18 mouse cellular contexts compared by ENCODE assay signal in genomic region chr3:74138246-74138645, GRCm38 (mm10).
DNase-seq lines count a peak whose midpoint lies in the region; ATAC-seq lines count a peak whose summit lies in the region.
"Had no signal": no experiment of that assay in that cellular context is flagged by ENCODE, and none has a peak within 500 bp of the region (broad histone marks: within the 10 kb centered on the region; RNA-seq: fewer than 3 reads in every experiment).

No protein-coding gene starts in this region.

- DNase-seq in cerebellum, adult 11-12 months, result no peak
- peak; percentile 61 to 70 for DNase-seq in cerebellum, postnatal 14 days
- no peak for DNase-seq in cerebellum, adult 8-10 months
- DNase-seq in left cerebral cortex, postnatal 4 days, result peak; percentile 13
- no peak for DNase-seq in left cerebral cortex, postnatal 36 days (ENCODE audit: low spot score in 2 of 2)
- DNase-seq: adrenal gland, adult 8-10 months; adrenal gland, postnatal 14 days; adrenal gland, postnatal 36 days; B cell, adult 2 months; cerebellum, adult 18-20 months; cerebellum, adult 9-11 months; forebrain, postnatal 0 days had no signal

- intact Hi-C loops in left cerebral cortex, postnatal 4 days (cut with DNase I), result no loop called here
- intact Hi-C loops in left cerebral cortex, postnatal 36 days (cut with DNase I), result no loop called here

- ATAC-seq in cerebellum, adult (ENCODE audit: insufficient number of reproducible peaks, low FRiP score, low TSS enrichment), result peak; percentile 26; the same call in 1 of the 2 replicates
- ATAC-seq: activated CD4-positive, CD25-positive, alpha-beta regulatory T cell, adult 4 months; CD4-positive, CD25-positive, alpha-beta regulatory T cell, adult 4 months; forebrain, embryonic 13.5 days; forebrain, embryonic 15.5 days; forebrain, postnatal 0 days; Patski had no signal

Comparison
In these comparisons a context has a peak if more than half of its experiments do, and no peak if none do; other contexts are left out.
1. DNase-seq: peak in cerebellum, postnatal 14 days (2 of 2) and left cerebral cortex, postnatal 4 days (single experiment); none in cerebellum, adult 11-12 months (single experiment), cerebellum, adult 8-10 months (single experiment) and left cerebral cortex, postnatal 36 days (0 of 2).